Mouse (Mus musculus): ENCODE data around the gene Pax7. TPM values are rescaled to one million over a fixed set of nuclear protein-coding genes. Genes with fewer than 3 reads are reported as not detected.

The Pax7 gene
- total and polyA plus RNA-seq, 3 experiments: not detected

GRCm38 (mm10) chr4:139727101-139727500 is 106.2 kb downstream of the Pax7 start:
- Histone ChIP-seq H3K4me1 (ENCODE audit: control insufficient read depth in 1 of 2, insufficient read depth in 2 of 2) (peaks cover 0 to 3% of the 10 kb centered on the region in 2 experiments; a peak in 1 of 4 replicates), H3K79me2 (replicated peaks; ENCODE audit: control insufficient read depth, extremely low read depth, insufficient read depth, poor library complexity, severe bottlenecking) (no peaks in the 10 kb centered on the region), H3K9me3 (replicated peaks; ENCODE audit: low read length) (peaks cover 2% of the 10 kb centered on the region), H3K9ac (ENCODE audit: insufficient read depth, low read depth) (no peak overlapping the region), H3K27me3 (replicated peaks) (peaks cover 24% of the 10 kb centered on the region), H3K36me3 (replicated peaks in 1 of 2; ENCODE audit: control insufficient read depth in 1 of 2, insufficient read depth in 1 of 2, low read length in 1 of 2) (no peaks in the 10 kb centered on the region), H3K4me3 (replicated peaks in 1 of 3; ENCODE audit: low read depth in 2 of 3, low read length in 2 of 3, poor library complexity in 1 of 3) (no peak overlapping the region), H3K27ac (ENCODE audit: insufficient read depth, low read depth) (no peak overlapping the region), H3K4me2 (ENCODE audit: insufficient read depth, low read depth, poor library complexity, severe bottlenecking) (no peak overlapping the region)
- in situ Hi-C loops (cut with MboI; ENCODE audit: low pct_ligation_motif_present, low pct_unique_long_range_greater_than_20kb, low sequenced_read_pairs): no loop called here
- dilution Hi-C loops (cut with MboI; ENCODE audit: extremely low pct_ligation_motif_present, extremely low pct_unique_long_range_greater_than_20kb, low sequenced_read_pairs): no loop called here
- TF ChIP-seq NELFE (IDR thresholded peaks at IDR 0.05; ENCODE audit: low read depth, low read length) (no peak), HCFC1 (IDR thresholded peaks at IDR 0.05; ENCODE audit: low read depth, low read length) (no peak), JUN (IDR thresholded peaks at IDR 0.05; ENCODE audit: insufficient read depth, low read depth, low read length) (no peak), IRF4 (IDR thresholded peaks at IDR 0.05; ENCODE audit: low read depth, low read length) (no peak), ZNF384 (IDR thresholded peaks at IDR 0.05; ENCODE audit: low read depth, low read length) (no peak), JUND (conservative IDR thresholded peaks at IDR 0.05; ENCODE audit: low read depth, low read length) (no peak), MXI1 (IDR thresholded peaks at IDR 0.05; ENCODE audit: low read depth, low read length) (no peak), POLR2A (IDR thresholded peaks at IDR 0.05; ENCODE audit: low read depth, low read length) (no peak), RCOR1 (conservative IDR thresholded peaks at IDR 0.05; ENCODE audit: low read depth, low read length) (no peak), CTCF (conservative IDR thresholded peaks at IDR 0.05 in 1 of 2, IDR thresholded peaks at IDR 0.05 in 1 of 2; ENCODE audit: low read depth in 2 of 2, low read length in 2 of 2) (no peak), SMC3 (IDR thresholded peaks at IDR 0.05; ENCODE audit: low read depth, low read length) (no peak), EP300 (IDR thresholded peaks at IDR 0.05; ENCODE audit: low read length) (no peak)
- no peak for DNase-seq (ENCODE audit: extremely low read depth)

GRCm38 (mm10) chr4:139725421-139725820 is 107.9 kb downstream of the Pax7 start:
- in situ Hi-C loops (cut with MboI; ENCODE audit: low pct_ligation_motif_present, low pct_unique_long_range_greater_than_20kb, low sequenced_read_pairs): no loop called here
- Histone ChIP-seq H3K79me2 (replicated peaks; ENCODE audit: control insufficient read depth, extremely low read depth, insufficient read depth, poor library complexity, severe bottlenecking) (no peaks in the 10 kb centered on the region), H3K9ac (ENCODE audit: insufficient read depth, low read depth) (no peak overlapping the region), H3K4me3 (replicated peaks in 1 of 3; ENCODE audit: low read depth in 2 of 3, low read length in 2 of 3, poor library complexity in 1 of 3) (no peak overlapping the region), H3K4me1 (ENCODE audit: control insufficient read depth in 1 of 2, insufficient read depth in 2 of 2) (peaks cover 0 to 3% of the 10 kb centered on the region in 2 experiments; a peak in 1 of 4 replicates), H3K27ac (ENCODE audit: insufficient read depth, low read depth) (no peak overlapping the region), H3K9me3 (replicated peaks; ENCODE audit: low read length) (peaks cover 2% of the 10 kb centered on the region), H3K4me2 (ENCODE audit: insufficient read depth, low read depth, poor library complexity, severe bottlenecking) (no peak overlapping the region), H3K27me3 (replicated peaks) (peaks cover 14% of the 10 kb centered on the region), H3K36me3 (replicated peaks in 1 of 2; ENCODE audit: control insufficient read depth in 1 of 2, insufficient read depth in 1 of 2, low read length in 1 of 2) (no peaks in the 10 kb centered on the region)
- TF ChIP-seq BHLHE40 (IDR thresholded peaks at IDR 0.05; ENCODE audit: low read depth, low read length): no peak
- TF ChIP-seq ZC3H11A (IDR thresholded peaks at IDR 0.05; ENCODE audit: low read depth, low read length): no peak
- TF ChIP-seq RAD21 (IDR thresholded peaks at IDR 0.05; ENCODE audit: low read depth, low read length): no peak
- TF ChIP-seq POLR2A (IDR thresholded peaks at IDR 0.05; ENCODE audit: low read depth, low read length): no peak
- no peak for TF ChIP-seq IRF4 (IDR thresholded peaks at IDR 0.05; ENCODE audit: low read depth, low read length)
- TF ChIP-seq GABPA (IDR thresholded peaks at IDR 0.05; ENCODE audit: insufficient replicate concordance, low read depth, low read length): no peak
- no peak for TF ChIP-seq CHD2 (IDR thresholded peaks at IDR 0.05; ENCODE audit: low read length)
- no peak for TF ChIP-seq CHD1 (IDR thresholded peaks at IDR 0.05; ENCODE audit: low read depth, low read length)
- no peak for TF ChIP-seq MAFK (IDR thresholded peaks at IDR 0.05; ENCODE audit: insufficient replicate concordance, low read length)
- no peak for TF ChIP-seq MAZ (IDR thresholded peaks at IDR 0.05; ENCODE audit: low read depth, low read length)
- no peak for TF ChIP-seq JUND (conservative IDR thresholded peaks at IDR 0.05; ENCODE audit: low read depth, low read length)
- TF ChIP-seq MAX (IDR thresholded peaks at IDR 0.05; ENCODE audit: low read length): no peak
- no peak for TF ChIP-seq ZNF384 (IDR thresholded peaks at IDR 0.05; ENCODE audit: low read depth, low read length)
- no peak for TF ChIP-seq ETS1 (conservative IDR thresholded peaks at IDR 0.05; ENCODE audit: low read depth, low read length)
- no peak for TF ChIP-seq EP300 (IDR thresholded peaks at IDR 0.05; ENCODE audit: low read length)
- dilution Hi-C loops (cut with MboI; ENCODE audit: extremely low pct_ligation_motif_present, extremely low pct_unique_long_range_greater_than_20kb, low sequenced_read_pairs): no loop called here
- no peak for DNase-seq (ENCODE audit: extremely low read depth)

Data from CH12.LX (cell line).